Mouse (Mus musculus): ENCODE measurements around the gene Them5.
A peak's percentile ranks its signal among the peaks of the same experiment; 100 is the strongest.

Them5 gene

DNA sequence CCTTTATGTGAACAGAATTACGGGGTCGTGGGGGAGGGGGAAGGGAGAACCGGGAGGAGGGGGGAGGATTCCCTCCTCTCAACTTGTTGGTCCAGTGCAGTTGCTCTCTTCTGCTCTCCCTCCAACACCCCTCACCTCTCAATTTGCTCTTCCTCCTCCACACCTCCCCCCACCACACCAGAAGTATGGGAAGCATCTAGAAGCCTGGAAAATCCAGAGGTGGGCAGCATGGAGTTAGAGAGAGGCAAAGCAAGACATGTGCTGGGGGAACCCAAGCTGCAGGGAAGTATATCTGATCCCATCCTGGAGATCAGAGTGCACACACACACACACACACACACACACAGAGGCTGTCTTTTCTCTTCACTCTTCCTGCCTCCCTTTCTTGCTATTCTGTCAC is 30.1 kb downstream of the Them5 start:
- no peak for DNase-seq (ENCODE audit: low read depth)

DNA sequence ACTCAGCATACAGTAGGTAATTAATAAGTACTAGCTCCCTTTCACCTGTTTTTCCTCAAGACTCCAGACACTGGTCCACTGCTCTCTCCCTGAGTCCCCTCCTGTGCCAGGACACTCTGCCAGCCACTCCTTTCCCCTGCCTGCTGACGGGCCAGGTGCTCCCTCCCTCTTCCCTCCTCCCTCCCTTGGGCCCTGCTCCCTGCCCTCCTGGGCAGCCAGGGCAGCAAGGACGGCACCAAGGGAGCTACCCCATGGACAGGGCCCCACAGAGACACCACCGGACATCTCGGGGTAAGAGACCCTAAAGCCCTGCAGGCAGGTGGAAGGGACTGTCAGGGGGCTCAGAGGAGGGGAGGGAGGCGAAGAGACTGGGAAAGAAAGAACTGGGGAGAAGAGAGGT is 30.7 kb downstream of the Them5 start, which contains the start of gene Rorc:
Gene Rorc (plus strand): TSS at position 154 of the 400 bp plus-strand sequence.
- DNase-seq (ENCODE audit: low read depth): no peak

DNA sequence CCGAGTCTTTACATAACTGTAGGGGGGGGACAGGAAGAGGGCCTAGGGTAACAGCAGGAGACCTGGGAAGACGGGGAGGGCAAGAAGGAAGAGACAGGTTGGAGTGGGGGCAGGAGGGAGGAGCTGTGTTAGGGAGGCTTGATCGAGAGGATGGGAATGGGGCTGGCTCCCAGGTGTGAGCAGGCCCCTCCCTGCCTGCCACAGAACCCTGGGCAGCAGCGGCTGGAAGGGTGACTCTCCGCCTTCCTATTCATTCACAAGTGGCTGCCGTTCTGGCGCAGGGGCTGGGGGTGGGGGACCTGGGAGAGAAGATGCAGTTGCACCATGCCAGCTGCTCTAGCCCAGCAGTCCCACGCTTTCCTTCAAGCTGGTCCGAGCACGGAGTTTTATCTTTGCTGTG is 31.2 kb downstream of the Them5 start:
- DNase-seq (ENCODE audit: low read depth): no peak

DNA sequence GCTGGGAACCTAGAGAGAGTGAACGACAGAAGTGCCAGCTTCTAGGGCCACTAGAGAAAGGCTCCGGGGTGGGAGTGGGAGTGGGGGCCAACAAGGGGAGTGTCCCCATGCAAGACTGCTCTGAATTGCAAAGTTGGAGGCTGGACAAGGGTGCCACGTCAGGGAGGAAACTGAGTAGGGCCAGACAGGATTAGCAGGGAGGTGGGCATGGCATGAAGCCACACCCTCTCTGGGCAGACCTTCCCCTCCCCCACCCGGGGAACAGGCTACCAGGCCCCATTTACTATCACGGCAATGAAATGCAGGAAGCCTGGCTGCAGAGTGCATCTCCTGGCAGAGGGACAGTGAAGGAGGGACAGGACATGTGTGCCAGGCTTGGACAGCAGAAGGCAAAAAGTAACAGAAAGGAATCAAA is 31.7 kb downstream of the Them5 start:
- no peak for DNase-seq (ENCODE audit: low read depth)

- no peak for DNase-seq (ENCODE audit: low read depth)
Measured at GRCm38 (mm10) chr3:94374636-94375035, 32.7 kb downstream of the Them5 start.

DNA sequence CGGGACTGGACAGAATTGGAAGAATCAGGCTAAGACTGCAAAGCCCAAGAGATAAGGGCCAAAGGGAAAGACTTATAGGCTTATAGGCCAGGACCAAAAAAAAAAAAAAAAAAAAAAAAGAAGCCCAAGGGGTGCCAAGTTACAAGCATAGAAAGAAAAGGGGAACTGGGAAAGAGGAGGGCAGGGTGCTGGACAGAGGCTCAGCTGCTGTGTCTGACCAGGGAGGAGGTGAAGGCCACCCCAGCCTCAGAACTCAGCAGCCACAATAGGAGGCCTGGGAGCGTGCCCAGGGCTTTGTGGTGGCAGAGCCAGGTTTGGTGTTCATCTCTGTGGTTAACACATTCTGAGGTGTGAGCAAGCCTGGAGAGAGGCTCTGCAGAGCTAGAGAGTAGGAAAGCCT is 33.2 kb downstream of the Them5 start:
- DNase-seq (ENCODE audit: low read depth): peak; percentile 8

- DNase-seq (ENCODE audit: low read depth): no peak
Measured at GRCm38 (mm10) chr3:94375861-94376260, 34.0 kb downstream of the Them5 start.

GRCm38 (mm10) chr3:94377028-94377923 is 35.4 kb downstream of the Them5 start:
- no peak for DNase-seq (ENCODE audit: low read depth)

DNA sequence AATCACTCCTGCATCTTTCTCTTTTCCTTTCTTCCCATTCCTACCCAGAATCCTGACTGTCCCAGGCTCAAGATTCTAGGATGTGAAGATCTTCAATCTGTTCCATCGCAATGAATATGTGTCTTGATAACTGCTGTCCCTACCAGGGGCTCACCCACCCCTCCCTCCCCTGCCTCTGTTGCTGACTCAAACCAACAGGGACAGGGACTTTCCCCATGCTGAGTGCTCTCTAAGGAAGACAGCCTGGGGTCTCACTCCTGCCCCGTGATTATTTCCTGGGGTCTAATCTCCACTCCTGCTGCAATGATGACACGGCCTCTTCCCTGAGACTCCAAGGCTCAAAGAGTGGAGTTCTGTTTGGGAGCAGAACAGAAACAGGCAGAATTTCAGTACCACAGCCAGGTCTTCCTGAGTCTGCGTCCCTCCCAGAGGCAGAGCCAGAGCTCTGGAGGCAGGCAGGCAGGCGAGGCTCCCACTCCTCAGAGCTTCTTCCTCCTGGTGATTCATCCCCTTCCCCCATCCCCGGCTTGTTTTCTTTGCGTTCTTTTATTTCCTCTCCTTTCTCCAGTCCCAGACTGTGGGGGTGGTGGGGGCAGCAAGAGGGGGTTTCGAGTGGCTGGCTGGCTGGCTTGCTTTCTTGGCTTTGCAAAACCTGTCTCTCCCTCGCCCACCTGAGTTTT is 38.1 kb downstream of the Them5 start:
- DNase-seq (ENCODE audit: low read depth): no peak

- no peak for DNase-seq (ENCODE audit: low read depth)
Measured at GRCm38 (mm10) chr3:94382308-94382707, 40.4 kb downstream of the Them5 start.

DNA sequence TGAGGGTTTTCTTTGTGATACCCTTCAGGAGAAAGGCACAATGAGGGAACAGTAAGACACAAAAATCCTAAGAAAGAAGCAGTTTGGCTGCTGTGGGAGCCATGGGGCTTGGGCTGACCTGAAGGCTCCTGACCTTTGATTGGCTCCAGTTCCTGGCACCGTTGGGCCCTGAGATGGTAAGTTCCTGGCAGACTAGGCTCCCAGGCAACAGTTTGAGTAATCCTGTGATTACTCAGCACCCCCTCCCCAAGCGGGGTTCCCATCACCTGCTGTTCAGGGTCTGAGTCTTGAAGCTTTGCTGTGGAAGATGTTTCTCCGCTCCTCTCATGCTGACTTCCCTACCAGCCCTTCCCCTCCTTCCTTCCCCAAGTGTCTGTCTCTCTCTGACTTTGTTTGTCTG is 41.6 kb downstream of the Them5 start:
- DNase-seq (ENCODE audit: low read depth): no peak

DNA sequence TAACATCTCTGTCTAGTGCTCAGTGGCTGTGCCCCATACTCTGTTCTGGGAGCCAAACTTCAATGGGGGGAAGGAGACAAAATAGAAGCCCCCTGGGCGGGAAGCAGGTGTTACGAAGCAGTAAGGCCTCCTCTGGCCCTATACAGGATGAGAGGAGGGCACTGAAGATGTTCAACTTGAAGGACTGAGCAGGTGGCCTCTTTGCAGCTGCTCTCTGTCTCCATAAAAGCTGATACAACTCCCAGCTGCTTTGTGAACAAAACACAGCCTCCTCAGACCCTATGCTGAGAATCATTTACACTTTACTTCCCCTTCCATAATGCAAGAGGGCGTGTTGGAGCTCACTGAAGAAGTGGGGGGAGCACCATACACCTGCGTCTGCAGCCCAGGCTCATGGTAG is 44.8 kb downstream of the Them5 start:
- no peak for DNase-seq (ENCODE audit: low read depth)

GRCm38 (mm10) chr3:94387391-94387790 is 45.5 kb downstream of the Them5 start:
- DNase-seq (ENCODE audit: low read depth): no peak

DNA sequence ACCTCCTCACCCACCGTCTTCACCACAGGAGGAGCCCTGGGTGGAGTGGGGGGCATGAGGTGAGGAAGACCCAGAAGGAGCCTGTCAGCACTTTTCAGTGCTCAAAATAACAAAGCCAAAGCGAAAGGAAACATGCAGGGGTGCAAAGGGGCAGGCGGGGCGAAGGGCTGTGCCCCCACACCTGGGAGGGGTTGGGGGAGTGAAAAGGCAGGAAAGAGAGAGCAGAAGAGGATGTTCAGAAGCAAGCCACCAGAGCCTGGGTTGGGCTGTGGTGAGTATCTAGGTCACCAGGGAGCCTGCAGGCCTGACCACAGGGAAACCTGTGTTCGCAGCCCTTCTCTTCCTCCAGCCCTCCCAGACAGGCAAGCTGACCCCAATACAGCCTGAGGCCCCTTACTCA is 46.1 kb downstream of the Them5 start:
- peak; percentile 23 for DNase-seq (ENCODE audit: low read depth)

GRCm38 (mm10) chr3:94389420-94389819 is 47.5 kb downstream of the Them5 start:
- no peak for DNase-seq (ENCODE audit: low read depth)

GRCm38 (mm10) chr3:94391001-94391400 is 49.1 kb downstream of the Them5 start:
- no peak for DNase-seq (ENCODE audit: low read depth)

- DNase-seq (ENCODE audit: low read depth): no peak
Measured at GRCm38 (mm10) chr3:94392128-94392527, 50.2 kb downstream of the Them5 start.

- DNase-seq (ENCODE audit: low read depth): no peak
Measured at GRCm38 (mm10) chr3:94393049-94393448, 51.1 kb downstream of the Them5 start.

- DNase-seq (ENCODE audit: low read depth): no peak
Measured at GRCm38 (mm10) chr3:94396336-94396735, 54.4 kb downstream of the Them5 start.

GRCm38 (mm10) chr3:94396851-94397250 is 55.0 kb downstream of the Them5 start:
- DNase-seq (ENCODE audit: low read depth): no peak
